In the genomic region with DNA sequence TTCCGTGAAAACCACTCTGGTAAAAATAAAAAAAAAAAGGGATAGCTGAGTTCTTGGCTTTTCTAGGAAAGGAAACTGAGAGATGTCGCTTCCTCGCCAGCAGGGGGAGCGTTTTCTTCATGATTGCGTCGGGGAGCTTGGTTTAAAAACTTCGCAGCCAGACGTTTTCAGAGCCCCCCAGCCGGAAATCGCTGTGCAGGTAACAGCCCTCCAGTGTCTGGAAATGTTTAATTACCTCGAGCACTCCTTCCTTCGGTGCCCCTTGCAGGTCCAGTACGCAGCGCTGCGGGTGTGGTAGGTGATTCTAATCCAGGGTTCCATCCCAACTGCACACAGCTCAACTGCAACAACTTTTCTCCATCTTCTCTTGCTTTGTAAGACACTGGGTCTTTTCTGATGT, we compare ENCODE assay signal across 8 mouse cellular contexts. TPM values are rescaled to one million over a fixed set of nuclear protein-coding genes. Genes with fewer than 3 reads are reported as not detected.
A peak's percentile ranks its signal among the peaks of the same experiment; 100 is the strongest.
DNase-seq lines count a peak whose midpoint lies in the region; ATAC-seq and TF ChIP-seq lines count a peak whose summit lies in the region.

A gene (plus strand): TSS at position 146 of the 400 bp plus-strand sequence.

- peak within 1 kb of the TSS; percentile 83 for H3K4me2 ChIP-seq in intestine, embryonic 15.5 days (replicated peaks)
- peak within 1 kb of the TSS; percentile 65 for H3K4me2 ChIP-seq in liver, embryonic 11.5 days
- H3K4me2 ChIP-seq in midbrain, postnatal 0 days (ENCODE audit: low read depth, low read length, poor library complexity, severe bottlenecking): peak within 1 kb of the TSS; percentile 50

- H3K27me3 ChIP-seq in intestine, embryonic 15.5 days (replicated peaks): peaks cover 35% of the 10 kb centered on the region
- peaks cover 54% of the 10 kb centered on the region for H3K27me3 ChIP-seq in liver, embryonic 11.5 days (replicated peaks; ENCODE audit: control insufficient read depth, insufficient read depth, low read length)
- peaks cover 58% of the 10 kb centered on the region for H3K27me3 ChIP-seq in midbrain, postnatal 0 days (ENCODE audit: insufficient read depth, low read length)

- peak; percentile 62 for DNase-seq in right cerebral cortex, adult 18-20 months
- DNase-seq in right cerebral cortex, postnatal 36 days (ENCODE audit: low spot score in 2 of 2): no peak
- peak; percentile 64 to 79 for DNase-seq in cerebellum, postnatal 25 days
- peak; percentile 67 for DNase-seq in gastrocnemius, postnatal 14 days
- peak; percentile 39 for DNase-seq in liver, embryonic 11.5 days (ENCODE audit: low spot score)
- peak; percentile 65 for DNase-seq in midbrain, postnatal 0 days (ENCODE audit: low spot score)
- DNase-seq in urinary bladder, postnatal 14 days (ENCODE audit: low spot score): peak; percentile 78

- ATAC-seq in intestine, embryonic 15.5 days: peak; percentile 54; the same call in 1 of the 2 replicates
- no peak for ATAC-seq in liver, embryonic 11.5 days (replicated peaks; ENCODE audit: low FRiP score)
- ATAC-seq in midbrain, postnatal 0 days (ENCODE audit: low FRiP score): no peak

- intact Hi-C loops in gastrocnemius, postnatal 14 days (cut with DNase I; ENCODE audit: low total_unique reads): loop anchor here (5.0 kb wide), 2 partner anchors 652 to 867 kb away; no protein-coding TSS in a partner anchor

- H3K4me3 ChIP-seq in intestine, embryonic 15.5 days (replicated peaks): peak within 1 kb of the TSS; percentile 40
- peak within 1 kb of the TSS; percentile 39 for H3K4me3 ChIP-seq in liver, embryonic 11.5 days (ENCODE audit: low read depth, low read length)
- peak within 1 kb of the TSS; percentile 24 for H3K4me3 ChIP-seq in midbrain, postnatal 0 days (ENCODE audit: low read depth, low read length)

- peak; percentile 86 for TF ChIP-seq CTCF in midbrain, postnatal 0 days (IDR thresholded peaks at IDR 0.05)

- no peaks in the 10 kb centered on the region for H3K36me3 ChIP-seq in intestine, embryonic 15.5 days
- no peaks in the 10 kb centered on the region for H3K36me3 ChIP-seq in liver, embryonic 11.5 days (ENCODE audit: control insufficient read depth, insufficient read depth, low read length)
- no peaks in the 10 kb centered on the region for H3K36me3 ChIP-seq in midbrain, postnatal 0 days (ENCODE audit: insufficient read depth, low read length)

- H3K4me1 ChIP-seq in intestine, embryonic 15.5 days (replicated peaks): peaks cover 13% of the 10 kb centered on the region; the same call in 1 of the 2 replicates
- H3K4me1 ChIP-seq in liver, embryonic 11.5 days (replicated peaks; ENCODE audit: control insufficient read depth, insufficient read depth, low read length): no peaks in the 10 kb centered on the region
- no peaks in the 10 kb centered on the region for H3K4me1 ChIP-seq in midbrain, postnatal 0 days (ENCODE audit: insufficient read depth, low read length)

- H3K27ac ChIP-seq in intestine, embryonic 15.5 days: no peak within 1 kb of the TSS
- no peak within 1 kb of the TSS for H3K27ac ChIP-seq in liver, embryonic 11.5 days (ENCODE audit: low read depth, low read length)
- no peak within 1 kb of the TSS for H3K27ac ChIP-seq in midbrain, postnatal 0 days (ENCODE audit: low read depth, low read length)

- H3K9ac ChIP-seq in intestine, embryonic 15.5 days: 0 out of 2 replicates have a peak within 1 kb of the TSS, but pooled peaks have one; percentile 20
- H3K9ac ChIP-seq in liver, embryonic 11.5 days (ENCODE audit: low read depth, low read length): no peak within 1 kb of the TSS
- no peak within 1 kb of the TSS for H3K9ac ChIP-seq in midbrain, postnatal 0 days (replicated peaks; ENCODE audit: low read length, poor library complexity, severe bottlenecking)

- no peaks in the 10 kb centered on the region for H3K9me3 ChIP-seq in intestine, embryonic 15.5 days
- no peaks in the 10 kb centered on the region for H3K9me3 ChIP-seq in liver, embryonic 11.5 days (ENCODE audit: control insufficient read depth, low read length)
- H3K9me3 ChIP-seq in midbrain, postnatal 0 days (ENCODE audit: low read length): no peaks in the 10 kb centered on the region

- under 1% methylated on average over 15 of the region's 15 CpGs for WGBS in intestine, embryonic 15.5 days
- WGBS in liver, embryonic 11.5 days: under 1% methylated on average over 15 of the region's 15 CpGs
- WGBS in midbrain, postnatal 0 days: under 1% methylated on average over 15 of the region's 15 CpGs

RNA-seq across cellular contexts. Expression of the gene that starts here (rescaled TPM):
- total RNA-seq in gastrocnemius, postnatal 14 days (2021): 1 to 10 TPM; 3.6 to 4.4 TPM
- 37.1 and 37.8 TPM in 2 replicates for polyA plus RNA-seq in intestine, embryonic 15.5 days (2015; fragmentation: Nextera tagmentation; extraction: Ambion mirVana)
- 9.3 and 10.6 TPM in 2 replicates for polyA plus RNA-seq in liver, embryonic 11.5 days (2014; fragmentation: Nextera tagmentation; extraction: Ambion mirVana)
- 17.0 and 21.2 TPM in 2 replicates for total RNA-seq in midbrain, postnatal 0 days (2014; rRNA removed)
- polyA plus RNA-seq in midbrain, postnatal 0 days (2015; fragmentation: Nextera tagmentation; extraction: Ambion mirVana): 7.7 and 8.1 TPM in 2 replicates

Comparison
In these comparisons a context has a peak if more than half of its experiments do, and no peak if none do; other contexts are left out.
1. DNase-seq: peak in right cerebral cortex, adult 18-20 months (single experiment), cerebellum, postnatal 25 days (2 of 2), gastrocnemius, postnatal 14 days (single experiment), liver, embryonic 11.5 days (single experiment), midbrain, postnatal 0 days (single experiment) and urinary bladder, postnatal 14 days (single experiment); none in right cerebral cortex, postnatal 36 days (0 of 2).
2. Peak in every context shown above with its lines, with median percentiles within 50 percentile points of each other: H3K4me2 ChIP-seq and H3K4me3 ChIP-seq.